Mouse (Mus musculus) intestine, postnatal 0 days (tissue): ENCODE results near the gene AL732309.1. TPM values are rescaled to one million over a fixed set of nuclear protein-coding genes. Genes with fewer than 3 reads are reported as not detected.

Experiments used
- ATAC-seq: fragments of 200-750 bp; cut with Nextera tagmentation; 2 replicates; pipeline ENCODE4 v1.8.0; 2017; ENCODE audit warnings: mild to moderate bottlenecking, moderate TSS enrichment, moderate library complexity
- H3K27ac ChIP-seq: fragments of 300-500 bp; sonication (generic); 2 replicates; pipeline ENCODE4 v1.5.1; 2014; ENCODE audit warnings: mild to moderate bottlenecking, low read depth, low read length, moderate library complexity
- H3K27me3 ChIP-seq: fragments of 300-500 bp; sonication (generic); replicated peaks from 2 replicates; pipeline ENCODE4 v1.6.1; 2014; ENCODE audit warnings: low read length, mixed read lengths; ENCODE audit not compliant: control insufficient read depth, insufficient read depth
- H3K36me3 ChIP-seq: fragments of 300-500 bp; sonication (generic); 2 replicates; pipeline ENCODE4 v1.6.1; 2014; ENCODE audit warnings: mild to moderate bottlenecking, moderate library complexity; ENCODE audit not compliant: control insufficient read depth, insufficient read depth
- H3K4me1 ChIP-seq: fragments of 300-500 bp; sonication (generic); replicated peaks from 2 replicates; pipeline ENCODE4 v1.6.1; 2014; ENCODE audit warnings: antibody characterized with exemption, low read length, mixed read lengths; ENCODE audit not compliant: control insufficient read depth, insufficient read depth
- H3K4me2 ChIP-seq: fragments of 300-500 bp; sonication (generic); replicated peaks from 2 replicates; pipeline ENCODE4 v1.6.1; 2014; ENCODE audit warnings: low read depth, mild to moderate bottlenecking, moderate library complexity
- H3K4me3 ChIP-seq: fragments of 300-500 bp; sonication (generic); 2 replicates; pipeline ENCODE4 v1.5.1; 2014; ENCODE audit warnings: low read depth, low read length
- H3K9ac ChIP-seq: fragments of 300-500 bp; sonication (generic); 2 replicates; pipeline ENCODE4 v1.6.1; 2014; ENCODE audit warnings: mild to moderate bottlenecking, low read depth, low read length
- H3K9me3 ChIP-seq: fragments of 300-500 bp; sonication (generic); 2 replicates; pipeline ENCODE4 v1.6.1; 2016; ENCODE audit warnings: mixed run types; ENCODE audit not compliant: control insufficient read depth
- CTCF ChIP-seq: sonication (generic); IDR thresholded peaks from 2 replicates; pipeline ENCODE4 v1.5.1; 2016; ENCODE audit warnings: low read depth, mild to moderate bottlenecking, control low read depth, antibody characterized with exemption, moderate library complexity
- WGBS: fragments of 180-500 bp; shearing (Covaris S2); extraction: QIAGEN DNeasy Blood & Tissue Kit; methylation state at CpG from one replicate; pipeline ENCODE4 v1.1.7; 2014; 5-methylcytosine and 5-hydroxymethylcytosine counted together
- polyA plus RNA-seq: library from polyadenylated mRNA; unstranded; fragments of >200 nt; fragmentation: Nextera tagmentation; extraction: Ambion mirVana; gene quantifications from 2 replicates; pipeline ENCODE4 v1.2.1, GENCODE M21; 2015

AL732309.1 gene
- polyA plus RNA-seq, 1 experiment from 2014 or later: 10.4 TPM

- no peak for TF ChIP-seq CTCF
- Histone ChIP-seq H3K36me3 (no peaks in the 10 kb centered on the region; the same call in 1 of the 2 replicates), H3K4me3 (peak overlapping the region; percentile 42), H3K9me3 (no peaks in the 10 kb centered on the region), H3K27me3 (peaks cover 46% of the 10 kb centered on the region), H3K4me1 (peaks cover 16% of the 10 kb centered on the region; the same call in 1 of the 2 replicates), H3K27ac (no peak overlapping the region), H3K4me2 (peak overlapping the region; percentile 75), H3K9ac (no peak overlapping the region)
- ATAC-seq: no peak
- under 1% methylated on average over 18 of the region's 18 CpGs for WGBS
These were observed 44.1 kb upstream of the AL732309.1 start for GRCm38 (mm10) chr2:25290816-25291130.

GRCm38 (mm10) chr2:25290101-25290815 lies 43.6 kb upstream of the AL732309.1 start:
- Histone ChIP-seq H3K9ac (0 out of 2 replicates have a peak overlapping the region, but pooled peaks have one; percentile 17), H3K4me1 (peaks cover 19% of the 10 kb centered on the region; the same call in 1 of the 2 replicates), H3K4me3 (peak overlapping the region; percentile 42), H3K4me2 (peak overlapping the region; percentile 75), H3K27me3 (peaks cover 46% of the 10 kb centered on the region), H3K27ac (no peak overlapping the region), H3K9me3 (no peaks in the 10 kb centered on the region), H3K36me3 (peaks cover 2% of the 10 kb centered on the region; the same call in 1 of the 2 replicates)
- no peak for ATAC-seq
- no peak for TF ChIP-seq CTCF
- WGBS: 2% methylated on average over 54 of the region's 54 CpGs

- ATAC-seq: no peak
- no peak for TF ChIP-seq CTCF
- Histone ChIP-seq H3K4me1 (peaks cover 19% of the 10 kb centered on the region; the same call in 1 of the 2 replicates), H3K27ac (no peak within 1 kb of the TSS; the same call in 1 of the 2 replicates), H3K4me3 (peak within 1 kb of the TSS; percentile 42), H3K9me3 (no peaks in the 10 kb centered on the region), H3K9ac (0 out of 2 replicates have a peak within 1 kb of the TSS, but pooled peaks have one; percentile 17), H3K36me3 (peaks cover 8% of the 10 kb centered on the region; the same call in 1 of the 2 replicates), H3K4me2 (peak within 1 kb of the TSS; percentile 75), H3K27me3 (peaks cover 46% of the 10 kb centered on the region)
- 8% methylated on average over 11 of the region's 11 CpGs for WGBS
These were observed 43.0 kb upstream of the AL732309.1 start, which contains the start of gene Lrrc26 for GRCm38 (mm10) chr2:25289651-25290050. Gene Lrrc26, plus strand, starts transcription at chr2:25289915.

GRCm38 (mm10) chr2:25288734-25289345 lies 42.2 kb upstream of the AL732309.1 start:
- no peak overlapping the region for H3K9ac ChIP-seq
- no peak overlapping the region for H3K4me3 ChIP-seq
- peaks cover 16% of the 10 kb centered on the region for H3K36me3 ChIP-seq
- H3K4me2 ChIP-seq: no peak overlapping the region
- peaks cover 19% of the 10 kb centered on the region; the same call in 1 of the 2 replicates for H3K4me1 ChIP-seq
- H3K9me3 ChIP-seq: no peaks in the 10 kb centered on the region
- H3K27ac ChIP-seq: no peak overlapping the region
- H3K27me3 ChIP-seq: peaks cover 45% of the 10 kb centered on the region
- WGBS: 85% methylated on average over 7 of the region's 7 CpGs
- ATAC-seq: no peak
- TF ChIP-seq CTCF: 0 out of 2 replicates have a peak, but pooled peaks have one; percentile 28

GRCm38 (mm10) chr2:25287927-25288649 lies 41.4 kb upstream of the AL732309.1 start, which contains the start of gene Tmem210:
Gene Tmem210, plus strand, starts transcription at chr2:25288145.
- peak within 1 kb of the TSS; percentile 37; the same call in 1 of the 2 replicates for H3K4me2 ChIP-seq
- peaks cover 19% of the 10 kb centered on the region; the same call in 1 of the 2 replicates for H3K4me1 ChIP-seq
- WGBS: 81% methylated on average over 6 of the region's 6 CpGs
- H3K36me3 ChIP-seq: peaks cover 22% of the 10 kb centered on the region
- no peak within 1 kb of the TSS for H3K4me3 ChIP-seq
- no peak within 1 kb of the TSS for H3K9ac ChIP-seq
- no peak for ATAC-seq
- no peaks in the 10 kb centered on the region for H3K9me3 ChIP-seq
- H3K27ac ChIP-seq: peak within 1 kb of the TSS; percentile 90
- no peak for TF ChIP-seq CTCF
- peaks cover 40% of the 10 kb centered on the region for H3K27me3 ChIP-seq
